Mouse (Mus musculus) small intestine, adult 2 months (tissue): ENCODE measurements at regions not wholly inside any gene's neighbourhood (a gene's known extent, or its start where the extent isn't known, plus 50 kb on each side); places are given as distances from the start of the nearest gene placed in this dataset.

Source experiments
- H3K27ac ChIP-seq: fragments of 200-500 bp; 2 replicates; pipeline ENCODE4 v1.5.1; 2012; ENCODE audit warnings: low read depth, low read length, control low read depth, inconsistent platforms; ENCODE audit not compliant: insufficient read depth
- H3K27me3 ChIP-seq: fragments of 200-500 bp; 2 replicates; pipeline ENCODE4 v1.6.1; 2012; ENCODE audit warnings: mild to moderate bottlenecking, moderate library complexity, low read length, inconsistent platforms; ENCODE audit not compliant: control insufficient read depth, insufficient read depth
- H3K36me3 ChIP-seq: fragments of 200-500 bp; 2 replicates; pipeline ENCODE4 v1.6.1; 2012; ENCODE audit warnings: mild to moderate bottlenecking, low read length, control low read depth, inconsistent platforms; ENCODE audit not compliant: control insufficient read depth, insufficient read depth
- H3K4me1 ChIP-seq: fragments of 200-500 bp; 2 replicates; pipeline ENCODE4 v1.6.1; 2012; ENCODE audit warnings: low read length, inconsistent platforms, mixed read lengths; ENCODE audit not compliant: control insufficient read depth, insufficient read depth, insufficient read length
- H3K4me3 ChIP-seq: fragments of 200-500 bp; 2 replicates; pipeline ENCODE4 v1.5.1; 2012; ENCODE audit warnings: low read depth, mild to moderate bottlenecking, control low read depth, inconsistent platforms, low read length, moderate library complexity
- CTCF ChIP-seq: fragments of 200-500 bp; IDR thresholded peaks from 2 replicates; pipeline ENCODE4 v1.5.1; 2012; ENCODE audit warnings: low read depth, mild to moderate bottlenecking, control low read depth, inconsistent platforms, low read length, moderate library complexity, mixed read lengths; ENCODE audit not compliant: insufficient replicate concordance, insufficient read length; ENCODE audit errors: extremely low read depth
- POLR2A ChIP-seq: fragments of 200-500 bp; IDR thresholded peaks from 2 replicates; pipeline ENCODE4 v1.6.1; 2012; ENCODE audit warnings: low read depth, mild to moderate bottlenecking, control low read depth, inconsistent platforms, low read length, moderate library complexity
- WGBS: fragments of 180-500 bp; shearing (Covaris S2); methylation state at CpG from one replicate; pipeline ENCODE4 v1.1.7; 2018; 5-methylcytosine and 5-hydroxymethylcytosine counted together

- Histone ChIP-seq H3K36me3 (no peaks in the 10 kb centered on the region), H3K27ac (no peak overlapping the region), H3K4me1 (no peaks in the 10 kb centered on the region), H3K27me3 (no peaks in the 10 kb centered on the region), H3K4me3 (no peak overlapping the region)
- 83% methylated on average over 1 of the region's 1 CpGs for WGBS
- TF ChIP-seq POLR2A, result no peak
- TF ChIP-seq CTCF, result no peak
Measured at GRCm38 (mm10) chr5:97831421-97831820, 199.4 kb downstream of the Antxr2 start.

- Histone ChIP-seq H3K4me1 (no peaks in the 10 kb centered on the region), H3K27ac (no peak overlapping the region), H3K36me3 (no peaks in the 10 kb centered on the region), H3K4me3 (no peak overlapping the region), H3K27me3 (no peaks in the 10 kb centered on the region)
- TF ChIP-seq CTCF (no peak), POLR2A (no peak)
- 53% methylated on average over 3 of the region's 3 CpGs for WGBS
Measured at GRCm38 (mm10) chr5:97817485-97817884, 213.4 kb downstream of the Antxr2 start.

- WGBS, result 85% methylated on average over 6 of the region's 6 CpGs
- H3K4me3 ChIP-seq, result no peak overlapping the region
- H3K36me3 ChIP-seq, result no peaks in the 10 kb centered on the region
- TF ChIP-seq CTCF (no peak), POLR2A (no peak)
- H3K4me1 ChIP-seq, result no peaks in the 10 kb centered on the region
- H3K27me3 ChIP-seq, result no peaks in the 10 kb centered on the region
- no peak overlapping the region for H3K27ac ChIP-seq
Measured at GRCm38 (mm10) chr5:97815357-97815756, 215.5 kb downstream of the Antxr2 start.

GRCm38 (mm10) chr5:97814700-97815099 lies 216.1 kb downstream of the Antxr2 start:
- 91% methylated on average over 2 of the region's 2 CpGs for WGBS
- no peak for TF ChIP-seq CTCF
- no peak for TF ChIP-seq POLR2A
- H3K27ac ChIP-seq, result no peak overlapping the region
- no peaks in the 10 kb centered on the region for H3K36me3 ChIP-seq
- H3K4me1 ChIP-seq, result no peaks in the 10 kb centered on the region
- no peaks in the 10 kb centered on the region for H3K27me3 ChIP-seq
- no peak overlapping the region for H3K4me3 ChIP-seq

GRCm38 (mm10) chr5:97812611-97813350 lies 218.1 kb downstream of the Antxr2 start:
- WGBS, result 91% methylated on average over 1 of the region's 1 CpGs
- Histone ChIP-seq H3K4me1 (no peaks in the 10 kb centered on the region), H3K36me3 (no peaks in the 10 kb centered on the region), H3K27me3 (no peaks in the 10 kb centered on the region), H3K27ac (no peak overlapping the region), H3K4me3 (no peak overlapping the region)
- TF ChIP-seq CTCF (no peak), POLR2A (no peak)

- no peak overlapping the region for H3K27ac ChIP-seq
- no peaks in the 10 kb centered on the region for H3K4me1 ChIP-seq
- no peaks in the 10 kb centered on the region for H3K36me3 ChIP-seq
- 44% methylated on average over 2 of the region's 2 CpGs for WGBS
- TF ChIP-seq POLR2A (no peak), CTCF (no peak)
- no peaks in the 10 kb centered on the region for H3K27me3 ChIP-seq
- H3K4me3 ChIP-seq, result no peak overlapping the region
Measured at GRCm38 (mm10) chr5:97809007-97809406, 221.8 kb downstream of the Antxr2 start.

- no peaks in the 10 kb centered on the region for H3K36me3 ChIP-seq
- TF ChIP-seq CTCF (no peak), POLR2A (no peak)
- WGBS, result 64% methylated on average over 1 of the region's 1 CpGs
- H3K4me1 ChIP-seq, result no peaks in the 10 kb centered on the region
- H3K4me3 ChIP-seq, result no peak overlapping the region
- no peak overlapping the region for H3K27ac ChIP-seq
- H3K27me3 ChIP-seq, result no peaks in the 10 kb centered on the region
Measured at GRCm38 (mm10) chr5:97807171-97807570, 223.7 kb downstream of the Antxr2 start.

- Histone ChIP-seq H3K4me1 (no peaks in the 10 kb centered on the region), H3K4me3 (no peak overlapping the region), H3K27ac (no peak overlapping the region), H3K27me3 (no peaks in the 10 kb centered on the region), H3K36me3 (no peaks in the 10 kb centered on the region)
- TF ChIP-seq CTCF, result no peak
- no peak for TF ChIP-seq POLR2A
Measured at GRCm38 (mm10) chr5:97806754-97807153, 224.1 kb downstream of the Antxr2 start.
